Mouse (Mus musculus) left cerebral cortex, adult 6 months (tissue): Measurements from ENCODE around the gene Gap43. TPM values are rescaled to one million over a fixed set of nuclear protein-coding genes. Genes with fewer than 3 reads are reported as not detected.

Experiments
- long read RNA-seq, 2 experiments: library from polyadenylated mRNA; unstranded; transcript quantifications; one replicate each; pipeline ENCODE4 v2.0.0; 2019 to 2020
- polyA plus RNA-seq: library from polyadenylated mRNA; unstranded; fragments of <200 nt; fragmentation: Nextera tagmentation; gene quantifications from 2 replicates; pipeline ENCODE4 v1.2.3, GENCODE M21; 2021

Gene Gap43
- polyA plus RNA-seq = 217 and 273 TPM in 2 replicates
- long read RNA-seq, experiment 1, transcript Gap43-201 (3 exons, 1,420 nt) = major isoform, 357 of 374 reads
- long read RNA-seq, experiment 1, partial matches to known transcripts = 8 of 374 reads
- long read RNA-seq, experiment 1, other reads (novel, unspliced or antisense) = 9 of 374 reads
- long read RNA-seq, experiment 2, transcript Gap43-201 (3 exons, 1,420 nt) = major isoform, 251 of 347 reads
- long read RNA-seq, experiment 2, partial matches to known transcripts = 51 of 347 reads
- long read RNA-seq, experiment 2, other reads (novel, unspliced or antisense) = 43 of 347 reads

DNA sequence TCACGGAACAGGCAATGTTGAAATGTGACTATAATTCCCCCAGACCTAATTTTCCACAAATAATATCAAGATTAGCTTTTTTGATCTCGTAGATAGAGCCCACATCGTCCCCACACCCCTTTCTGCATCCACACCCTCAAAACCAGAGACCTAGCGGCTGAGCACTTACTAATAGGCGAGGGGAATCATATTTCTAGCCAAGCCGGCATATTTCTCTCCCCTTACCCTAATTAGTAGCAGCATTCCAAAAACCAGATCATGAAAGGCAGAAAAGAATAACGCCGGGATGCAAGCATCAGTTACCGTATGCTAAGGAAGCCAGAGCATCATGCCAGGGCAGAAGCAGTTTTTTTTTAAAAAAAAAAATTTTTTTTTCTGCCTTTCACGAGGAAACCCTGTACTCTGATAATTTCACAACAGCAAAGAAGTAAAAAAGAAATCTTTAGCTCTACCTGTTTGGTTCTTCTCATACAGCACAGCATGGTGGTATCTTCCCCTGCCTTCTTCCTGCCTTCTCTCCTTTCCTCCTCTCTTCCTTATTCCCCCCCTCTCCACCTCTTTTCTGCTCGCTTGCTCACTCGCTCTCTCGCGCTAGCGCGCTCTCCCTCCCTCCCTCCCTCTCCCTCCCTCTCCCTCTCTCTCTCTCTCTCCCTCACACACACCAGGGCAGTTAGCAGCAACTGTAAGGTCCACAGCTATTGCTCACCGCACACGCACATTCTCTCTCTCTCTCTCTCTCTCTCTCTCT lies at the start of gene Gap43:
Gap43 (minus strand) TSS at position 631 of the 748 bp plus-strand sequence.

